Mouse (Mus musculus) frontal cortex, adult (tissue): ENCODE measurements at regions not wholly inside any gene's neighbourhood (a gene's known extent, or its start where the extent isn't known, plus 50 kb on each side); places are given as distances from the start of the nearest gene placed in this dataset.

ENCODE experiments used
- ATAC-seq: cut with Nextera tagmentation; 2 replicates; pipeline ENCODE4 v1.9.2; 2017; ENCODE audit warnings: mild to moderate bottlenecking, moderate library complexity, mixed read lengths; ENCODE audit not compliant: low TSS enrichment

GRCm38 (mm10) chr1:158161533-158161932, 194.6 kb downstream of the Brinp2 start:
- no peak for ATAC-seq

DNA sequence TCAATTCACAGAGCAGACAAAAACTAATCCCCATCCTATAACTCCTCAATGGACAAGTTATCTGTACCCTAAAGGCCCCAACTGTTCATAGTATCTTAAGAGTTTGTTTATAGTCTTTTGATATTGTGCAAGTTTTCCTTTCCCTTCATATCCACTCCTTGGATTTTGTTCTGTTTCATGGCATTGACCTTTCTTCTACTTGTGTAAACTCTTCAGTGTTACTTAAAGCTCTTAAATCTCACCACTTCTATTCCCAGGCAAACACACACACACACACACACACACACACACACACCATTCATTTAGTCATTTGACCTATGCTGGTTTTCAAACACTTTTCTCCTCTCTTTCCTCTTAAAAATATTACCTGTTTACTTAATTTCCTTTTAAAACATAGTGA, 192.7 kb downstream of the Brinp2 start:
- ATAC-seq: no peak

GRCm38 (mm10) chr1:158170006-158170405, 186.1 kb downstream of the Brinp2 start:
- ATAC-seq: no peak

- peak; percentile 44; the same call in 1 of the 2 replicates for ATAC-seq
Observed at GRCm38 (mm10) chr1:158180095-158180494, 176.0 kb downstream of the Brinp2 start.

DNA sequence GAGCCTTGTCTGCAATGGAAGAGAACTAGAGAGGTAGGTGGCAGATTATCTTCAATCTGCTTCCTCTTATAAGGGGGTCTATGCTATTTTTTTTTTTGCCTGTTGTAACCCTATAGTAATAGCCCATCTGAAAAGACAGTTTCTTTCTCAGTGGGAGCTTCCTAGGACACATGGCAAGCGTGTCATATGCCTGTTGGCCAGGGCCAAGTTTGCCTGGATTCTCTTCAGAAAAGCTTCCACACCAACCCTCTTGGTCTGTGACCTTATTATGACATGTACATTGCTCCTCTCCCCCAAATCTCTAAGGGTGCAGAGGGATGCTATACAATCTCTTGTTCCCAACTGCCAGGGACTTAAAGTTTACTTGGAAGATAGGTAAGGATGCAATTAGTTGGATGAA, 174.8 kb downstream of the Brinp2 start:
- ATAC-seq: no peak

DNA sequence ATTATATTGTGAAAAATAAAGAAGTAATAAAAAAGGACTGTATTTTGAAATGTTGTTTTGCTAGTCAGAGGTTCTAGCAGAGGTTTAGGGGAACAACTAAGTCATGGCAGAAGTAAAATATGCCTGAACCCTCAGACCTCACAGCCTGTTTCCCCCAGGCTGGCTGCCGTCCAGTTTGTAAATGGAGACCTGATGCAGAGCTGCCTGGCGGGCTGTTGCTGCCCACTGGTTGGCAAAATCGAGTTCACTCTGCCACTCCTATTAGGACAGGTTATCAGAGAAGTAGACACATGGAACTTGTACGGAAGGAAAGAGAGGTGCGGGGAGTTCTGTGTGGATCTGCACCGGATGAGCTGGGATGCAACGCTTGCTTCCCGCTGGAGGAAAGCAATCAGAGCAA, 168.5 kb downstream of the Brinp2 start:
- no peak for ATAC-seq

DNA sequence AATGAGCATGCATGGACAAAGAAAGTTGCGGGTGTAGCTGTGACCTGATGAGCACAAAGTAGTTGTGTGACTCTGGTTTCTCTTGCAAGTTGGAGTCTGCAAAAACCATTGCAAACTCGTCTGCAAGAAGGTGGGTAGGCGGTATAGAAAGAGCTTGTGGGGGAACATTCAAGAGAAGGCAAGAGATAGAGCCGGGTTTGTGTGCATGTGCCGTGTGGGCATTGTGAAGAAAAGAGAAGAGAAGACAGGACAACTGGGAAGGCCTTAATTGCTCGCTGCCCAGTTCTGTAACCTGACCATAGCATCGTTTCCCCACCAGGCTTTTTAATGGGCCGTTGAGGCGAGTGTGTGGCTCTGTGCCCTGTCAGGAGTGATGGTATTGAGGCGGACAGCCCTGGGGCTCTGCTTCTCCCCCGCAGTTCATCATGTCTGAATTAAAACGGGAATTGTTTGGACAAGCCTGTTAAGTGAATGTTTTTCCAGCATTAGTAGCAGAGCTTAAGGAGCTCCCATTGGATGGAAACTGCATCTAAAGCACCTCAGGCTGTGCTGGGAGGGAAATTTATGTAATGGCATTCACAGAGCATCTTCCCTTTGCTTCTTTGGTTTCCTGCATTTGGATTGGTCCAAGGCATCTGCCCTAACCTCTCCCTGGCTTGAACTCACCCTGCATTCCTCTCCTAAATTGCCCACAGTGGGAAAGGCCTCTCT, 163.1 kb downstream of the Brinp2 start:
- peak; percentile 94 for ATAC-seq

GRCm38 (mm10) chr1:158193968-158194565, 162.1 kb downstream of the Brinp2 start:
- ATAC-seq: no peak
